Mouse (Mus musculus) testis, adult 2 months (tissue): Measurements from ENCODE around the gene Nfic.

Experiments used
- CTCF ChIP-seq: fragments of 200-500 bp; IDR thresholded peaks from 2 replicates; pipeline ENCODE4 v1.5.1; 2012; ENCODE audit warnings: low read depth, mild to moderate bottlenecking, inconsistent platforms, low read length, moderate library complexity; ENCODE audit not compliant: control insufficient read depth, insufficient read depth, insufficient replicate concordance
- POLR2A ChIP-seq: fragments of 200-500 bp; IDR thresholded peaks from 2 replicates; pipeline ENCODE4 v1.6.1; 2012; ENCODE audit warnings: low read depth, mild to moderate bottlenecking, inconsistent platforms, low read length, moderate library complexity; ENCODE audit not compliant: control insufficient read depth

- no peak for TF ChIP-seq CTCF
- TF ChIP-seq POLR2A = no peak
Measured at GRCm38 (mm10) chr10:81423476-81424245, 31.8 kb downstream of the Nfic start.
